Mouse (Mus musculus) C2C12 (cell line): ENCODE measurements around the gene Ift43. TPM values are rescaled to one million over a fixed set of nuclear protein-coding genes. Genes with fewer than 3 reads are reported as not detected.

Source experiments
- H3K27me3 ChIP-seq: one replicate; pipeline ENCODE4 v1.6.1; 2011; ENCODE audit not compliant: control insufficient read depth, insufficient read depth, insufficient read length
- H3K36me3 ChIP-seq: one replicate; pipeline ENCODE4 v1.6.1; 2011; ENCODE audit not compliant: control insufficient read depth, insufficient read depth
- H3K4me3 ChIP-seq: one replicate; pipeline ENCODE4 v1.5.1; 2011; ENCODE audit warnings: mild to moderate bottlenecking, control low read depth; ENCODE audit not compliant: poor library complexity, insufficient read depth, severe bottlenecking
- H3K79me2 ChIP-seq: one replicate; pipeline ENCODE4 v1.6.1; 2011; ENCODE audit not compliant: control insufficient read depth, insufficient read depth
- H3K79me3 ChIP-seq: one replicate; pipeline ENCODE4 v1.6.1; 2011; ENCODE audit warnings: low read depth, control low read depth
- H3ac ChIP-seq: one replicate; pipeline ENCODE3; 2011; ENCODE audit warnings: low read depth; ENCODE audit not compliant: control insufficient read depth, insufficient read length
- CEBPB ChIP-seq: IDR thresholded peaks from one replicate; pipeline ENCODE4 v1.6.1; 2011; ENCODE audit warnings: low read depth, mild to moderate bottlenecking, control low read depth, moderate library complexity
- CTCF ChIP-seq: IDR thresholded peaks from one replicate; pipeline ENCODE4 v1.5.1; 2011; ENCODE audit not compliant: control insufficient read depth, insufficient read depth, insufficient read length
- FOSL1 ChIP-seq: IDR thresholded peaks from one replicate; pipeline ENCODE4 v1.8.0; 2011; ENCODE audit warnings: mild to moderate bottlenecking, low read length; ENCODE audit not compliant: poor library complexity, insufficient read depth, severe bottlenecking
- MAX ChIP-seq: IDR thresholded peaks from one replicate; pipeline ENCODE4 v1.6.1; 2011; ENCODE audit warnings: mild to moderate bottlenecking, control low read depth
- MYOD1 ChIP-seq: IDR thresholded peaks from one replicate; pipeline ENCODE4 v1.6.1; 2011; ENCODE audit warnings: low read depth; ENCODE audit not compliant: control insufficient read depth, insufficient read length
- MYOG ChIP-seq: IDR thresholded peaks from one replicate; pipeline ENCODE4 v1.6.1; 2011; ENCODE audit not compliant: control insufficient read depth, insufficient read length; ENCODE audit errors: extremely low read depth
- USF1 ChIP-seq: IDR thresholded peaks from one replicate; pipeline ENCODE4 v1.6.1; 2011; ENCODE audit warnings: low read depth, mild to moderate bottlenecking, control low read depth, moderate library complexity
- polyA plus RNA-seq: library from polyadenylated mRNA; unstranded; fragments of >200 nt; fragmentation: generic; extraction: Trizol; gene quantifications from one replicate; pipeline ENCODE4 v1.2.1, GENCODE M21; 2012; ENCODE audit warnings: missing spikeins

Ift43 gene
- polyA plus RNA-seq, 1 experiment, result 45.1 TPM

GRCm38 (mm10) chr12:86085873-86086272, 3.5 kb downstream of the Ift43 start:
- TF ChIP-seq FOSL1 (no peak), USF1 (no peak), MYOG (no peak), MAX (no peak), CTCF (no peak), CEBPB (no peak), MYOD1 (no peak)
- H3K4me3 ChIP-seq, result no peak overlapping the region
- no peak overlapping the region for H3ac ChIP-seq
- H3K36me3 ChIP-seq, result peaks cover 28% of the 10 kb centered on the region
- H3K27me3 ChIP-seq, result no peaks in the 10 kb centered on the region
- H3K79me2 ChIP-seq, result peaks cover 20% of the 10 kb centered on the region
- H3K79me3 ChIP-seq, result peaks cover 8% of the 10 kb centered on the region

DNA sequence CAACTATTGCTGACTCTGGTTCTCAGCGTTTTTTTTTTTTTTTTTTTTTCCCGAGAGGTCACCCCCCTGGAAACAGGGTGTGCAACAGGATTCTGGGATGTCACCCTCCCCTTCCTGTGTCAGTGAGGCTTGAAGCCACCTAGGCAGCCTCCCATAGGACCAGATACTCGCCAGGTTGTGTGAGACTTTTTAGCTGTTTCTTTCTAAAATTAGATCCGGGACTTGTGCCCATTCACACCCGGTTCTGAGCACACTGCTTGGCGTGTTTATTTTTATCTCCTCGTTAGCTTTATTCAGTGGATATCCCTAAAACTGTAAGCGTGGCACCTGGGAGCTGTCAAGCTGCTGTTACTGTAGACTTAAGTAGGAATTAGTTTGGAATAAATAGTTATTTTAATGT, 4.2 kb downstream of the Ift43 start:
- TF ChIP-seq FOSL1 (no peak), MYOG (no peak)
- Histone ChIP-seq H3K27me3 (no peaks in the 10 kb centered on the region), H3K36me3 (peaks cover 28% of the 10 kb centered on the region), H3ac (no peak overlapping the region), H3K4me3 (no peak overlapping the region), H3K79me3 (peaks cover 8% of the 10 kb centered on the region), H3K79me2 (peaks cover 20% of the 10 kb centered on the region)

- TF ChIP-seq CTCF (no peak), MYOG (no peak), FOSL1 (no peak), USF1 (no peak), MAX (no peak), CEBPB (no peak), MYOD1 (no peak)
- Histone ChIP-seq H3K36me3 (peaks cover 28% of the 10 kb centered on the region), H3K79me2 (peaks cover 15% of the 10 kb centered on the region), H3K79me3 (peaks cover 5% of the 10 kb centered on the region), H3ac (no peak overlapping the region), H3K4me3 (no peak overlapping the region), H3K27me3 (no peaks in the 10 kb centered on the region)
Observed at GRCm38 (mm10) chr12:86088042-86088441, 5.7 kb downstream of the Ift43 start.

GRCm38 (mm10) chr12:86090764-86091163, 8.4 kb downstream of the Ift43 start:
- H3K79me3 ChIP-seq, result no peaks in the 10 kb centered on the region
- no peaks in the 10 kb centered on the region for H3K79me2 ChIP-seq
- H3K4me3 ChIP-seq, result no peak overlapping the region
- H3K27me3 ChIP-seq, result no peaks in the 10 kb centered on the region
- no peak overlapping the region for H3ac ChIP-seq
- H3K36me3 ChIP-seq, result peaks cover 27% of the 10 kb centered on the region
- TF ChIP-seq CTCF (no peak), MYOG (no peak), CEBPB (no peak), USF1 (no peak), MAX (no peak), MYOD1 (no peak), FOSL1 (no peak)

- Histone ChIP-seq H3K4me3 (no peak overlapping the region), H3ac (no peak overlapping the region), H3K79me3 (no peaks in the 10 kb centered on the region), H3K79me2 (no peaks in the 10 kb centered on the region), H3K27me3 (no peaks in the 10 kb centered on the region), H3K36me3 (peaks cover 20% of the 10 kb centered on the region)
- TF ChIP-seq CEBPB, result no peak
- no peak for TF ChIP-seq CTCF
- TF ChIP-seq MYOD1, result no peak
Observed at GRCm38 (mm10) chr12:86091601-86092132, 9.3 kb downstream of the Ift43 start.

GRCm38 (mm10) chr12:86094075-86094474, 11.7 kb downstream of the Ift43 start:
- Histone ChIP-seq H3K36me3 (peaks cover 8% of the 10 kb centered on the region), H3K79me3 (no peaks in the 10 kb centered on the region), H3K4me3 (no peak overlapping the region), H3ac (no peak overlapping the region), H3K27me3 (no peaks in the 10 kb centered on the region), H3K79me2 (no peaks in the 10 kb centered on the region)
- TF ChIP-seq USF1, result no peak
- no peak for TF ChIP-seq CTCF
- TF ChIP-seq MAX, result no peak
- no peak for TF ChIP-seq MYOD1
- no peak for TF ChIP-seq FOSL1
- TF ChIP-seq CEBPB, result no peak
- no peak for TF ChIP-seq MYOG
